Mouse (Mus musculus) testis, adult 10 weeks (tissue): ENCODE data around the gene Gm13290. TPM values are rescaled to one million over a fixed set of nuclear protein-coding genes. Genes with fewer than 3 reads are reported as not detected.

Source experiments
- polyA plus RNA-seq: library from polyadenylated mRNA; stranded (reverse); fragments of 350-450 nt; fragmentation: Illumina TruSeq; extraction: RNeasy Lipid Tissue Mini Kit (QIAGEN cat#74804); gene quantifications from one replicate; pipeline ENCODE4 v1.2.3, GENCODE M21; 2014; ENCODE audit warnings: low read depth, low replicate concordance

The Gm13290 gene
- not detected for polyA plus RNA-seq

DNA sequence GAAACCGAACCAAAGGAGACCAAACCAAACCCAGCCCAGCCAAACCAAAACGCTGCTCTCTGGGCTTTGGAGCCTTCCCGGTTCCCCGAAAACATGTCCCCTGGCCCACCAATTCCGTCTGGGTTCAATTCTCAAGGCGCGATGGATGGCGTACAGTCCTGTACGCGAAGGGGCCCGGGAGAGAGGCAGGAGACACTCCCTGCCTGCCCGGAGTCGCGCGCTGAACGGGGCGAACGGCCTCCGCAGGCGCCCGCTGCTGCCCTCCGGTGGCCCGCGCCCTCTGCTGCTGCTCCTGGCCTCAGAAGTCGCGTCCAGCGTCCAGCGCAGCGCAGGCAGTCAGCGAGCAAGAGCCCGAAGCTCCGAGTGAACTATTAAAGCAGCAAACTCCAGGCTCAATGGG, at the start of gene Gm13290:
Gene Gm13290, plus strand, starts transcription at position 301 of the 400 bp plus-strand sequence.

DNA sequence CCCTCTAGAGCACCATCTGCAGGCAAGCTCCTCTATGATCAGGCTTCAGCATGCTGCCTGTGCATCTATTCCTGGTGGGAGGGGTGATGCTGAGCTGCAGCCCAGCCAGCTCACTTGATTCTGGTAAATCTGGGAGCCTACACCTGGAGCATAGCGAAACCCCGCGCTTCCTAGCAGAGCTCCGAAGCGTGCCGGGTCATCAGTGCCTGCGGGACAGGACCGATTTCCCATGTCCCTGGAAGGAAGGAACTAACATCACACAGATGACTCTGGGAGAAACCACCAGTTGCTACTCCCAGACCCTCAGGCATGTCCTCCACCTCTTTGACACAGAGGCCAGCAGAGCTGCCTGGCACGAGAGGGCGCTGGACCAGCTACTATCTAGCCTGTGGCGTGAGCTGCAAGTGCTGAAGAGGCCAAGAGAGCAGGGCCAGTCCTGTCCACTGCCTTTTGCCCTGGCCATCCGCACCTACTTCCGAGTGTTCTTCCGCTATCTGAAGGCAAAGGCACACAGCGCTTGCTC, 18.8 kb upstream of the Gm13290 start, which contains the start of gene Gm13271:
Gene Gm13271, plus strand, starts transcription at position 51 of the 523 bp plus-strand sequence.

DNA sequence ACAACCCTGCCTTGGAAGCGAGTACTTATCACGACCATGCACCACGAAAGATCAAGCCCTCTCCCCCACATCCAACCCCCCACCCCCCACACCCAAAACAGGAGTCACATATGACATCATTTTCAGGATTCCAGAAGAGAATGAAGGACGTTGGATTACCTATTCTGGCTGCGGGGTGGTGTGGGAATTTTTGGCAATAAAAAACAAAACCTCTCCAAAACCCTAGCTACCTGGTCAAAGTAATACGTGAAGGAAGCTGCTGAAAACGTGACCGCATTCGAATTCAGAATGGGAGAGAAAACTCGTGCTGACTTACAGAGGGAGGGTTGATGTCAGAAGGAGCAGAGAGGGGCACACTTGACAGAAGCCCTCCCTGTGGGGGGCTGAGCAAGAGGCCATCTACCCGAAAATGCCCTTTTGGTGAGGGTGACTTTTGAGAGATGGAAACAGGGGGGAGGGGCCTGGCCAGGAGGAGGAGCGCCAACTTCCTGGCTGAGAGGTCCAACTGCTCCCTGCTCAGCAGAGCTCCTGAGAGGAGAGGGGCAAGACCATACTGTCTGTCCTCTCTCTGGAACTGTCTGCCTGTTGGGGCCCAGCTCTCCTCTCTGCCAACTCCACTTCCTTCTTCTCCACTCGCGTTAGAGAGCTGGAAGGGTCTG, 13.9 kb upstream of the Gm13290 start, which contains the start of gene Gm13283:
Gene Gm13283, plus strand, starts transcription at position 510 of the 659 bp plus-strand sequence.

DNA sequence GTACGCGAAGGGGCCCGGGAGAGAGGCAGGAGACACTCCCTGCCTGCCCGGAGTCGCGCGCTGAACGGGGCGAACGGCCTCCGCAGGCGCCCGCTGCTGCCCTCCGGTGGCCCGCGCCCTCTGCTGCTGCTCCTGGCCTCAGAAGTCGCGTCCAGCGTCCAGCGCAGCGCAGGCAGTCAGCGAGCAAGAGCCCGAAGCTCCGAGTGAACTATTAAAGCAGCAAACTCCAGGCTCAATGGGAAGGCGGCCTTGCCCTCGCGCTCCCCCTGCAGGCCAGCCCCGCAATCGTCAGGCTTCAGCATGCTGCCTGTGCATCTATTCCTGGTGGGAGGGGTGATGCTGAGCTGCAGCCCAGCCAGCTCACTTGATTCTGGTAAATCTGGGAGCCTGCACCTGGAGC, 3.0 kb downstream of the Gm13290 start, which contains the start of gene Gm13289:
Gene Gm13289, plus strand, starts transcription at position 301 of the 400 bp plus-strand sequence.

DNA sequence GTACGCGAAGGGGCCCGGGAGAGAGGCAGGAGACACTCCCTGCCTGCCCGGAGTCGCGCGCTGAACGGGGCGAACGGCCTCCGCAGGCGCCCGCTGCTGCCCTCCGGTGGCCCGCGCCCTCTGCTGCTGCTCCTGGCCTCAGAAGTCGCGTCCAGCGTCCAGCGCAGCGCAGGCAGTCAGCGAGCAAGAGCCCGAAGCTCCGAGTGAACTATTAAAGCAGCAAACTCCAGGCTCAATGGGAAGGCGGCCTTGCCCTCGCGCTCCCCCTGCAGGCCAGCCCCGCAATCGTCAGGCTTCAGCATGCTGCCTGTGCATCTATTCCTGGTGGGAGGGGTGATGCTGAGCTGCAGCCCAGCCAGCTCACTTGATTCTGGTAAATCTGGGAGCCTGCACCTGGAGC, 5.9 kb downstream of the Gm13290 start, which contains the start of gene Gm13272:
Gene Gm13272, plus strand, starts transcription at position 301 of the 400 bp plus-strand sequence.

DNA sequence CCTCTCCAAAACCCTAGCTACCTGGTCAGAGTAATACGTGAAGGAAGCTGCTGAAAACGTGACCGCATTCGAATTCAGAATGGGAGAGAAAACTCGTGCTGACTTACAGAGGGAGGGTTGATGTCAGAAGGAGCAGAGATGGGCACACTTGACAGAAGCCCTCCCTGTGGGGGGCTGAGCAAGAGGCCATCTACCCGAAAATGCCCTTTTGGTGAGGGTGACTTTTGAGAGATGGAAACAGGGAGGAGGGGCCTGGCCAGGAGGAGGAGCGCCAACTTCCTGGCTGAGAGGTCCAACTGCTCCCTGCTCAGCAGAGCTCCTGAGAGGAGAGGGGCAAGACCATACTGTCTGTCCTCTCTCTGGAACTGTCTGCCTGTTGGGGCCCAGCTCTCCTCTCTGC, 8.2 kb downstream of the Gm13290 start, which contains the start of gene Ifnz:
Gene Ifnz, plus strand, starts transcription at position 301 of the 400 bp plus-strand sequence.

DNA sequence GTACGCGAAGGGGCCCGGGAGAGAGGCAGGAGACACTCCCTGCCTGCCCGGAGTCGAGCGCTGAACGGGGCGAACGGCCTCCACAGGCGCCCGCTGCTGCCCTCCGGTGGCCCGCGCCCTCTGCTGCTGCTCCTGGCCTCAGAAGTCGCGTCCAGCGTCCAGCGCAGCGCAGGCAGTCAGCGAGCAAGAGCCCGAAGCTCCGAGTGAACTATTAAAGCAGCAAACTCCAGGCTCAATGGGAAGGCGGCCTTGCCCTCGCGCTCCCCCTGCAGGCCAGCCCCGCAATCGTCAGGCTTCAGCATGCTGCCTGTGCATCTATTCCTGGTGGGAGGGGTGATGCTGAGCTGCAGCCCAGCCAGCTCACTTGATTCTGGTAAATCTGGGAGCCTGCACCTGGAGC, 11.8 kb downstream of the Gm13290 start, which contains the start of gene Gm13276:
Gene Gm13276, plus strand, starts transcription at position 301 of the 400 bp plus-strand sequence.

DNA sequence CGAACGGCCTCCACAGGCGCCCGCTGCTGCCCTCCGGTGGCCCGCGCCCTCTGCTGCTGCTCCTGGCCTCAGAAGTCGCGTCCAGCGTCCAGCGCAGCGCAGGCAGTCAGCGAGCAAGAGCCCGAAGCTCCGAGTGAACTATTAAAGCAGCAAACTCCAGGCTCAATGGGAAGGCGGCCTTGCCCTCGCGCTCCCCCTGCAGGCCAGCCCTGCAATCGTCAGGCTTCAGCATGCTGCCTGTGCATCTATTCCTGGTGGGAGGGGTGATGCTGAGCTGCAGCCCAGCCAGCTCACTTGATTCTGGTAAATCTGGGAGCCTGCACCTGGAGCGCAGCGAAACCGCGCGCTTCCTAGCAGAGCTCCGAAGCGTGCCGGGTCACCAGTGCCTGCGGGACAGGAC, 14.8 kb downstream of the Gm13290 start, which contains the start of gene Gm13277:
Gene Gm13277, plus strand, starts transcription at position 231 of the 400 bp plus-strand sequence.

DNA sequence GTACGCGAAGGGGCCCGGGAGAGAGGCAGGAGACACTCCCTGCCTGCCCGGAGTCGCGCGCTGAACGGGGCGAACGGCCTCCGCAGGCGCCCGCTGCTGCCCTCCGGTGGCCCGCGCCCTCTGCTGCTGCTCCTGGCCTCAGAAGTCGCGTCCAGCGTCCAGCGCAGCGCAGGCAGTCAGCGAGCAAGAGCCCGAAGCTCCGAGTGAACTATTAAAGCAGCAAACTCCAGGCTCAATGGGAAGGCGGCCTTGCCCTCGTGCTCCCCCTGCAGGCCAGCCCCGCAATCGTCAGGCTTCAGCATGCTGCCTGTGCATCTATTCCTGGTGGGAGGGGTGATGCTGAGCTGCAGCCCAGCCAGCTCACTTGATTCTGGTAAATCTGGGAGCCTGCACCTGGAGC, 17.6 kb downstream of the Gm13290 start, which contains the start of gene Gm13278:
Gene Gm13278, plus strand, starts transcription at position 301 of the 400 bp plus-strand sequence.

DNA sequence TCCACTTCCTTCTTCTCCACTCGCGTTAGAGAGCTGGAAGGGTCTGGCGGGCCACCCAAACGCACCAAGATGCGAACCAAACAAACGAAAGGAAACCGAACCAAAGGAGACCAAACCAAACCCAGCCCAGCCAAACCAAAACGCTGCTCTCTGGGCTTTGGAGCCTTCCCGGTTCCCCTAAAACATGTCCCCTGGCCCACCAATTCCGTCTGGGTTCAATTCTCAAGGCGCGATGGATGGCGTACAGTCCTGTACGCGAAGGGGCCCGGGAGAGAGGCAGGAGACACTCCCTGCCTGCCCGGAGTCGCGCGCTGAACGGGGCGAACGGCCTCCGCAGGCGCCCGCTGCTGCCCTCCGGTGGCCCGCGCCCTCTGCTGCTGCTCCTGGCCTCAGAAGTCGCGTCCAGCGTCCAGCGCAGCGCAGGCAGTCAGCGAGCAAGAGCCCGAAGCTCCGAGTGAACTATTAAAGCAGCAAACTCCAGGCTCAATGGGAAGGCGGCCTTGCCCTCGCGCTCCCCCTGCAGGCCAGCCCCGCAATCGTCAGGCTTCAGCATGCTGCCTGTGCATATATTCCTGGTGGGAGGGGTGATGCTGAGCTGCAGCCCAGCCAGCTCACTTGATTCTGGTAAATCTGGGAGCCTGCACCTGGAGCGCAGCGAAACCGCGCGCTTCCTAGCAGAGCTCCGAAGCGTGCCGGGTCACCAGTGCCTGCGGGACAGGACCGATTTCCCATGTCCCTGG, 20.5 kb downstream of the Gm13290 start, which contains the start of gene Gm13275:
Gene Gm13275, plus strand, starts transcription at position 552 of the 740 bp plus-strand sequence.

DNA sequence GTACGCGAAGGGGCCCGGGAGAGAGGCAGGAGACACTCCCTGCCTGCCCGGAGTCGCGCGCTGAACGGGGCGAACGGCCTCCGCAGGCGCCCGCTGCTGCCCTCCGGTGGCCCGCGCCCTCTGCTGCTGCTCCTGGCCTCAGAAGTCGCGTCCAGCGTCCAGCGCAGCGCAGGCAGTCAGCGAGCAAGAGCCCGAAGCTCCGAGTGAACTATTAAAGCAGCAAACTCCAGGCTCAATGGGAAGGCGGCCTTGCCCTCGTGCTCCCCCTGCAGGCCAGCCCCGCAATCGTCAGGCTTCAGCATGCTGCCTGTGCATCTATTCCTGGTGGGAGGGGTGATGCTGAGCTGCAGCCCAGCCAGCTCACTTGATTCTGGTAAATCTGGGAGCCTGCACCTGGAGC, 23.5 kb downstream of the Gm13290 start, which contains the start of gene Gm13279:
Gene Gm13279, plus strand, starts transcription at position 301 of the 400 bp plus-strand sequence.

DNA sequence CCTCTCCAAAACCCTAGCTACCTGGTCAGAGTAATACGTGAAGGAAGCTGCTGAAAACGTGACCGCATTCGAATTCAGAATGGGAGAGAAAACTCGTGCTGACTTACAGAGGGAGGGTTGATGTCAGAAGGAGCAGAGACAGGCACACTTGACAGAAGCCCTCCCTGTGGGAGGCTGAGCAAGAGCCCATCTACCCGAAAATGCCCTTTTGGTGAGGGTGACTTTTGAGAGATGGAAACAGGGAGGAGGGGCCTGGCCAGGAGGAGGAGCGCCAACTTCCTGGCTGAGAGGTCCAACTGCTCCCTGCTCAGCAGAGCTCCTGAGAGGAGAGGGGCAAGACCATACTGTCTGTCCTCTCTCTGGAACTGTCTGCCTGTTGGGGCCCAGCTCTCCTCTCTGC, 25.7 kb downstream of the Gm13290 start, which contains the start of gene Gm13285:
Gene Gm13285, plus strand, starts transcription at position 301 of the 400 bp plus-strand sequence.

DNA sequence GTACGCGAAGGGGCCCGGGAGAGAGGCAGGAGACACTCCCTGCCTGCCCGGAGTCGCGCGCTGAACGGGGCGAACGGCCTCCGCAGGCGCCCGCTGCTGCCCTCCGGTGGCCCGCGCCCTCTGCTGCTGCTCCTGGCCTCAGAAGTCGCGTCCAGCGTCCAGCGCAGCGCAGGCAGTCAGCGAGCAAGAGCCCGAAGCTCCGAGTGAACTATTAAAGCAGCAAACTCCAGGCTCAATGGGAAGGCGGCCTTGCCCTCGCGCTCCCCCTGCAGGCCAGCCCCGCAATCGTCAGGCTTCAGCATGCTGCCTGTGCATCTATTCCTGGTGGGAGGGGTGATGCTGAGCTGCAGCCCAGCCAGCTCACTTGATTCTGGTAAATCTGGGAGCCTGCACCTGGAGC, 29.3 kb downstream of the Gm13290 start, which contains the start of gene Gm13287:
Gene Gm13287, plus strand, starts transcription at position 301 of the 400 bp plus-strand sequence.

DNA sequence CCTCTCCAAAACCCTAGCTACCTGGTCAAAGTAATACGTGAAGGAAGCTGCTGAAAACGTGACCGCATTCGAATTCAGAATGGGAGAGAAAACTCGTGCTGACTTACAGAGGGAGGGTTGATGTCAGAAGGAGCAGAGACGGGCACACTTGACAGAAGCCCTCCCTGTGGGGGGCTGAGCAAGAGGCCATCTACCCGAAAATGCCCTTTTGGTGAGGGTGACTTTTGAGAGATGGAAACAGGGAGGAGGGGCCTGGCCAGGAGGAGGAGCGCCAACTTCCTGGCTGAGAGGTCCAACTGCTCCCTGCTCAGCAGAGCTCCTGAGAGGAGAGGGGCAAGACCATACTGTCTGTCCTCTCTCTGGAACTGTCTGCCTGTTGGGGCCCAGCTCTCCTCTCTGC, 31.6 kb downstream of the Gm13290 start, which contains the start of gene Gm13288:
Gene Gm13288, plus strand, starts transcription at position 301 of the 400 bp plus-strand sequence.

DNA sequence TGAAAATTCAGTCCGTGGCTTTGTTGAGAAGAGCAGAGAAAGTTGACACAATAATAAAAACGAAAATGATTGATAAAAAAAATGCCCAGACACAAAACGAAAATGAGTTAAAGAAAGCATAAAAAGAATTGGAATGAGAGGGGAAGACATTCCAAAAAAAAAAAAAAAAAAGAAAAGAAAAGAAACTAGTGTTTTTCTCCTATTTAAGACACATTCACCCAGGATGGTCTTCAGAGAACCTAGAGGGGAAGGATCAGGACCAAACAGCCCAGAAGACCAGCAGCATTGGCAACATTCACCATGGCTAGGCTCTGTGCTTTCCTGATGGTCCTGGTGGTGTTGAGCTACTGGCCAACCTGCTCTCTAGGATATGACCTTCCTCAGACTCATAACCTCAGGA, 42.3 kb downstream of the Gm13290 start, which contains the start of gene Ifna7:
Gene Ifna7, plus strand, starts transcription at position 301 of the 400 bp plus-strand sequence.

DNA sequence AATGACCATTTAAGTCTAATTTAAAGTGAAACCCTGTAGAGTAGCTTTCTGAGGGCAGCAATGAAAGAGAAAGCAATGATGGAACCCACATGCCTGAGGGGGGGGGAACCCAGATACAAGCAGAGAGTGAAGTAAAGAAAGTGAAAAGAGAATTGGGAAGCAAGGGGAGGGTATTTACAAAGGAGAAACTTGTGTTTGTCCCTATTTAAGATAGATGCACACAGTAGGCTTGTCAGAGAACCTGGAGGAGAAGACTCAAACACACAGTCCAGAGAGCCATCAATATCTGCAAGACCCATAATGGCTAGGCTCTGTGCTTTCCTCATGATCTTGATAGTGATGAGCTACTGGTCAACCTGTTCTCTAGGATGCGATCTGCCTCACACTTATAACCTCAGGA, 46.0 kb downstream of the Gm13290 start, which contains the start of gene Ifna11:
Gene Ifna11, plus strand, starts transcription at position 301 of the 400 bp plus-strand sequence.

Other genes starting within 250 kb of the Gm13290 start
- not detected for gene Ifna15, start 215.6 kb upstream of the Gm13290 start, polyA plus RNA-seq
- not detected for gene Ifna14, start 202.0 kb upstream of the Gm13290 start, polyA plus RNA-seq
- not detected for gene Ifna9, start 181.4 kb upstream of the Gm13290 start, polyA plus RNA-seq
- not detected for gene Ifna12, start 170.5 kb upstream of the Gm13290 start, polyA plus RNA-seq
- not detected for gene C87499, start 139.4 kb upstream of the Gm13290 start, polyA plus RNA-seq
- gene Ifna13, start 129.4 kb upstream of the Gm13290 start, polyA plus RNA-seq: not detected
- not detected for gene Ifna16, start 96.9 kb upstream of the Gm13290 start, polyA plus RNA-seq
- not detected for gene Ifna2, start 89.9 kb upstream of the Gm13290 start, polyA plus RNA-seq
- gene Ifnab, start 82.5 kb upstream of the Gm13290 start, polyA plus RNA-seq: not detected
- not detected for gene Gm26566, start 52.0 kb upstream of the Gm13290 start, polyA plus RNA-seq
- gene Klhl9, start 51.4 kb upstream of the Gm13290 start, polyA plus RNA-seq: 41.4 TPM
- not detected for gene Gm13271, start 19.0 kb upstream of the Gm13290 start, polyA plus RNA-seq
- gene Gm13283, start 13.7 kb upstream of the Gm13290 start, polyA plus RNA-seq: not detected
- not detected for gene Gm13289, start 3.1 kb downstream of the Gm13290 start, polyA plus RNA-seq
- not detected for gene Gm13272, start 6.0 kb downstream of the Gm13290 start, polyA plus RNA-seq
- not detected for gene Ifnz, start 8.3 kb downstream of the Gm13290 start, polyA plus RNA-seq
- not detected for gene Gm13276, start 11.9 kb downstream of the Gm13290 start, polyA plus RNA-seq
- gene Gm13277, start 14.8 kb downstream of the Gm13290 start, polyA plus RNA-seq: not detected
- gene Gm13278, start 17.7 kb downstream of the Gm13290 start, polyA plus RNA-seq: not detected
- gene Gm13275, start 20.7 kb downstream of the Gm13290 start, polyA plus RNA-seq: not detected
- gene Gm13279, start 23.6 kb downstream of the Gm13290 start, polyA plus RNA-seq: not detected
- not detected for gene Gm13285, start 25.8 kb downstream of the Gm13290 start, polyA plus RNA-seq
- not detected for gene Gm13287, start 29.4 kb downstream of the Gm13290 start, polyA plus RNA-seq
- gene Gm13288, start 31.7 kb downstream of the Gm13290 start, polyA plus RNA-seq: not detected
- not detected for gene Ifna7, start 42.4 kb downstream of the Gm13290 start, polyA plus RNA-seq
- gene Ifna11, start 46.1 kb downstream of the Gm13290 start, polyA plus RNA-seq: not detected
- not detected for gene Ifna6, start 53.6 kb downstream of the Gm13290 start, polyA plus RNA-seq
- gene Ifna5, start 61.7 kb downstream of the Gm13290 start, polyA plus RNA-seq: not detected
- gene Ifna4, start 68.0 kb downstream of the Gm13290 start, polyA plus RNA-seq: not detected
- gene Ifna1, start 76.3 kb downstream of the Gm13290 start, polyA plus RNA-seq: not detected
- not detected for gene Ifne, start 106.4 kb downstream of the Gm13290 start, polyA plus RNA-seq